In the genomic region with DNA sequence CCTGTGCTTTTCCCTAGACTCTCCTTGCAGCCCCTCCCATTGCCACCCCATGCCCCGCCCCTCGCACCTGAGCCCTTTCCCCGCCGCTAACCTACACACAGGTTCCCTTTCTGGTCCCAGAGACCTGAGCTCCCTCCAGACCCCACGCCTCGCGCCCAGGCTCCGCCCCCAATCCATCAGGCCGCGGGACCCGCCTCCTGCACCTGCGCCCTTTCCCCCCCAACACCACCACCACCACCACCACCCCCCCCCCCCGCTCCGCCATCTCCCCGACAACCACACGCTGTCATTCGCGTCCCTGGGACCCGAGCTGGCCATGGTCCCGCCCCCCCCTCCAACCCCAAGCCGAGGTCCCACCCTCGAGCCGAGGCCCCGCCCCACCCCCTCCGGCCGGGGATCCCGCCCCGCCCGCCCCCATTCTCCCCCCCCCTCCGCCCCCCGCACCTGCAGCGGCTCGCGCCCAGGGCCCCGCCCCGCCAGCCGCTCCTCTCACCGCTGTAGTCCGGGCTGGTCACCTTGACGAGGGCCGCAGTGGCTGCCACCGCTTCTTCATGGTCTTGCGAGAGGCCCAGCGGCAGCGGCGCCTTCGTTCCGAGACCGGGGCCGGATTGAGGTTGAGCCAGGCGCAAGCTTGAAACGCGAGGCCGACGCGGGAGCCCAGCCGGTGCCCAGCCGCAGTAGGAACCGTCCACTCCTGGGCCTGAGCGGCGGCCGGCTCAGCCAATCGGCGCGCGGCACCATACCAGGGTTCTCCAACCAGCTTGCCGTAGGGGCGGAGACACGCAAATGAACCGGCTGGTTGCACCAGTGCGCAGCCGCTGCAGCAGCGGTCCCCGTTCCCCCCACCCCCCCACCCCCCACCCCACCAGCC, we compare ENCODE assay signal across 8 mouse cellular contexts. TPM values are rescaled to one million over a fixed set of nuclear protein-coding genes. Genes with fewer than 3 reads are reported as not detected.
DNase-seq lines count a peak whose midpoint lies in the region; ATAC-seq and TF ChIP-seq lines count a peak whose summit lies in the region.

A gene (minus strand): TSS at position 710 of the 871 bp plus-strand sequence.

- WGBS in kidney, embryonic 14.5 days, result 1% methylated on average over 56 of the region's 74 CpGs
- under 1% methylated on average over 55 of the region's 74 CpGs for WGBS in limb, embryonic 15.5 days

- H3K4me1 ChIP-seq in bone marrow macrophage, adult 2 months (ENCODE audit: control insufficient read depth, insufficient read depth, low read length), result no peaks in the 10 kb centered on the region; the same call in 1 of the 2 replicates
- peaks cover 4% of the 10 kb centered on the region; the same call in 1 of the 2 replicates for H3K4me1 ChIP-seq in embryonic fibroblast, embryonic 13.5 days (ENCODE audit: control insufficient read depth, insufficient read depth, low read length)
- 0 out of 2 replicates have a peak, but pooled peaks cover 6% of the 10 kb centered on the region for H3K4me1 ChIP-seq in kidney, embryonic 14.5 days (ENCODE audit: control insufficient read depth, insufficient read depth, low read length)
- H3K4me1 ChIP-seq in limb, embryonic 15.5 days, result peaks cover 6% of the 10 kb centered on the region

- peak within 1 kb of the TSS; percentile 55 for H3K9ac ChIP-seq in kidney, embryonic 14.5 days (ENCODE audit: low read depth, low read length)
- H3K9ac ChIP-seq in limb, embryonic 15.5 days, result peak within 1 kb of the TSS; percentile 24; the same call in 1 of the 2 replicates

- DNase-seq in A20 (ENCODE audit: low read depth, low spot score), result peak; percentile 98
- DNase-seq in heart, adult 9 months (ENCODE audit: low spot score in 2 of 2), result peak; percentile 97
- DNase-seq in monocyte, adult 2 months (ENCODE audit: low read depth in 1 of 2, low spot score in 2 of 2), result peak; percentile 69 to 85
- DNase-seq in spleen, postnatal 36 days (ENCODE audit: low spot score in 2 of 2), result peak; percentile 95

- no peak for TF ChIP-seq POLR2A in bone marrow macrophage, adult 2 months (IDR thresholded peaks at IDR 0.05; ENCODE audit: borderline replicate concordance, low read depth, low read length)
- peak; percentile 42 for TF ChIP-seq POLR2A in embryonic fibroblast, embryonic 13.5 days (IDR thresholded peaks at IDR 0.05; ENCODE audit: low read depth, low read length)

- no peaks in the 10 kb centered on the region for H3K36me3 ChIP-seq in kidney, embryonic 14.5 days (ENCODE audit: control insufficient read depth, insufficient read depth, low read length)
- H3K36me3 ChIP-seq in limb, embryonic 15.5 days, result no peaks in the 10 kb centered on the region

- no peaks in the 10 kb centered on the region for H3K27me3 ChIP-seq in kidney, embryonic 14.5 days (ENCODE audit: control insufficient read depth, insufficient read depth, low read length)
- no peaks in the 10 kb centered on the region for H3K27me3 ChIP-seq in limb, embryonic 15.5 days

- peak; percentile 98 for ATAC-seq in kidney, embryonic 14.5 days (ENCODE audit: low FRiP score, low TSS enrichment)
- ATAC-seq in limb, embryonic 15.5 days (ENCODE audit: insufficient number of reproducible peaks, low FRiP score, low TSS enrichment, low read depth), result peak; percentile 99

- peak within 1 kb of the TSS; percentile 60 for H3K4me2 ChIP-seq in kidney, embryonic 14.5 days (replicated peaks; ENCODE audit: low read depth, low read length)
- H3K4me2 ChIP-seq in limb, embryonic 15.5 days, result peak within 1 kb of the TSS; percentile 82

- TF ChIP-seq CTCF in bone marrow macrophage, adult 2 months (IDR thresholded peaks at IDR 0.05; ENCODE audit: low read depth, low read length), result no peak
- TF ChIP-seq CTCF in embryonic fibroblast, embryonic 13.5 days (IDR thresholded peaks at IDR 0.05; ENCODE audit: borderline replicate concordance, insufficient read depth, low read length), result no peak

- H3K4me3 ChIP-seq in bone marrow macrophage, adult 2 months (ENCODE audit: insufficient read depth, low read length), result peak within 1 kb of the TSS; percentile 66
- H3K4me3 ChIP-seq in embryonic fibroblast, embryonic 13.5 days (ENCODE audit: insufficient read depth, low read length), result peak within 1 kb of the TSS; percentile 71
- peak within 1 kb of the TSS; percentile 59 for H3K4me3 ChIP-seq in kidney, embryonic 14.5 days (ENCODE audit: low read length)
- peak within 1 kb of the TSS; percentile 60 for H3K4me3 ChIP-seq in limb, embryonic 15.5 days

- H3K27ac ChIP-seq in bone marrow macrophage, adult 2 months (ENCODE audit: insufficient read depth, low read depth, low read length), result peak within 1 kb of the TSS; percentile 60
- no peak within 1 kb of the TSS for H3K27ac ChIP-seq in embryonic fibroblast, embryonic 13.5 days (ENCODE audit: insufficient read depth, low read length)
- H3K27ac ChIP-seq in kidney, embryonic 14.5 days (ENCODE audit: low read depth, low read length), result peak within 1 kb of the TSS; percentile 84
- H3K27ac ChIP-seq in limb, embryonic 15.5 days, result peak within 1 kb of the TSS; percentile 80

- no peaks in the 10 kb centered on the region for H3K9me3 ChIP-seq in kidney, embryonic 14.5 days (ENCODE audit: control insufficient read depth, low read length)
- no peaks in the 10 kb centered on the region for H3K9me3 ChIP-seq in limb, embryonic 15.5 days

RNA-seq across cellular contexts. Expression of the gene that starts here (rescaled TPM):
- polyA plus RNA-seq in bone marrow macrophage, adult 2 months (2012; ENCODE audit: insufficient read depth, insufficient read length, missing spikeins), result 7.4 and 7.6 TPM in 2 replicates
- polyA plus RNA-seq in embryonic fibroblast, embryonic 13.5 days (2011; ENCODE audit: insufficient read length, low read depth, missing spikeins), result 4.0 and 4.1 TPM in 2 replicates
- 4.8 and 7.9 TPM in 2 replicates for polyA plus RNA-seq in kidney, embryonic 14.5 days (2014; fragmentation: Nextera tagmentation; extraction: Ambion mirVana)
- 2.8 TPM in 2 replicates for polyA plus RNA-seq in limb, embryonic 15.5 days (2015; fragmentation: Nextera tagmentation; extraction: Ambion mirVana)
